Mouse (Mus musculus) neutrophil, adult 5-6 weeks (primary cell): ENCODE measurements around the gene Pde10a. TPM values are rescaled to one million over a fixed set of nuclear protein-coding genes. Genes with fewer than 3 reads are reported as not detected.

Source experiments
- ATAC-seq: fragments of 151-379, 151-347 bp; 2 replicates; pipeline ENCODE4 v1.8.0; 2017; ENCODE audit warnings: mild to moderate bottlenecking, moderate TSS enrichment; ENCODE audit not compliant: insufficient number of reproducible peaks, poor library complexity, low FRiP score, severe bottlenecking; ENCODE audit errors: extremely low read depth
- total RNA-seq: library from RNA; stranded (forward); fragments of 200-1000 nt; gene quantifications from 2 replicates; pipeline ENCODE4 v1.2.3, GENCODE M21; 2017

Pde10a gene
- total RNA-seq, 1 experiment from 2014 or later = not detected

- no peak for ATAC-seq
Observed at GRCm38 (mm10) chr17:8523986-8524385, 1.2 kb upstream of the Pde10a start.

GRCm38 (mm10) chr17:8524387-8525165 lies 596 bp upstream of the Pde10a start:
- ATAC-seq = no peak

GRCm38 (mm10) chr17:8525971-8526740 lies 984 bp downstream of the Pde10a start:
- ATAC-seq = no peak

DNA sequence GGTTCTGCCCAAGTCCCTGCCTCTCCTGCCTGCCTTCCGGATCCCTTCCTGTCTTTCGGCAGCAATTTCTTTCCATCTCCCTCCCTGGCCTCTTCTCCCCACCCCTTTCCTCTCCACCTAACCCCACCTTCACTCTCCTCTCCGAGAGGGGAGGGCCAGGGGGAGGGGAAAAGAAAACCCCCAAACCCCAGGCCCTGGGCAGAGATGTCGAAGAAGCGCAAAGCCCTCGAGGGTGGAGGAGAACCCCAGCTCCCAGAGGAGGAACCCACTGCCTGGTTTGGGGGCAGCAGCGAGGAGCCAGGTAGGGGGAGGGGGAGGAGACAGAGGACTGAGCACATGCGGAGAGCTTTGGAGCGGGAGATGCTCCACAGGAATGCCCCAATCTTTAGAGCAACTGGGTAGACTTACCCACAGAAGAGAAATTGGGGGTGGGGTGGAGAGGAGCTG lies 1.7 kb downstream of the Pde10a start:
- no peak for ATAC-seq

DNA sequence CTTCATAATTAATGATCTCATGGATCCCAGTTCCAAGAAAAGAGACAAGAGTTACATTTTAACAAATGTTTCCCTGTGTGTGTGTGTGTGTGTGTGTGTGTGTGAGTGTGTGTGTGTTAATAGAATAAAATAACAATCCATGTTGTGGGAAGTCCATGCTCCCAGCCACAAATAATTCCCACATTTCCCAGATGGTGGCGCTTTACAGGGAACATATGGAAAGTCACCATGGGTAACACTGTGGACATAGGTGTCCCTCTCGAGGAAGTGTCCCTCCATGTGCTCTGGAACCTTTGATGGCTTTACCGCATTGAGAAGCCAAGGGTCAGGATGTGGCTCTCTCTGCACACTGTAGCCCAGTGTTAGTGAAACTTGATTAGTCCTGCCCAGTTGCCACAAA lies 3.5 kb downstream of the Pde10a start:
- no peak for ATAC-seq

DNA sequence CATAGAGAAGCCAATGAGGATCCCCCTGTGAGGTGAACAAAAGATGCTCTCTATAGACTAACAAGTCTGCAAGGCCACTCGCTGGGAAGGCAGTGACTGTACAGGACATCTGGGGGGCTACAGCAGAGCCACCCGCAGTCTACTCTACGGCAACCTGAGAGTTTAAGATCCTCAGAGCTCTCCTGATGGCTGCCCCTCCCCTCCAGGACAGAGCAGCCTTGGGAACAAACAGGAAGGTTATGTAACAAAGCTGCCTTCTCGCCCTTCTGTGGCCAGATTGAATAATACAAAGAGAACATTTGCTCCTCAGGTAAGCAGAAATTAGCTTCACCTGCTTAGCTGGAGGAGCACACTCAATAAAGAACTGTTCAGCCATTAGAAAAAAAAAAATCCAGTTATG lies 7.4 kb downstream of the Pde10a start:
- no peak for ATAC-seq

DNA sequence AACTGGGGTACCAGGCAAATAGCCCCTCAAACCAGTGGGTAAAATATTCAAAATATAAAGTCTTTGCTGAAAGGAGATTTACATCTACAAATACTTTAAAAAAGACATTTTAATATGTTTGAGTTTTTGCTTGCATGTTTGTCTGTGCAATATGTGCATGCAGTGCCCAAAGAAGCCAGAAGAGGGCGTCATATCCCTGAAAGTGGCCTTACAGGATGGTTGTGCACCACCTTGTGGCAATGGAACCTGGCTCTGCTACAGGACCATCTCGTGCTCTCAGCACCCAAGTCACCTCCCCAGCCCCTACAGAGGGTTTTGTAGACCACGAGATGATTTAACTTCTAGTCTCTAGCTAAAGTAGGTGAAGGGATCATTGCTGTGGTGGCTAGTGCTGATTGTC lies 8.7 kb downstream of the Pde10a start:
- ATAC-seq = no peak

- no peak for ATAC-seq
Observed at GRCm38 (mm10) chr17:8536522-8536921, 11.3 kb downstream of the Pde10a start.

- no peak for ATAC-seq
Observed at GRCm38 (mm10) chr17:8538102-8538501, 12.9 kb downstream of the Pde10a start.

GRCm38 (mm10) chr17:8541974-8542538 lies 16.9 kb downstream of the Pde10a start:
- ATAC-seq = no peak

- no peak for ATAC-seq
Observed at GRCm38 (mm10) chr17:8546366-8546765, 21.2 kb downstream of the Pde10a start.

GRCm38 (mm10) chr17:8548733-8549132 lies 23.6 kb downstream of the Pde10a start:
- ATAC-seq = no peak

- ATAC-seq = no peak
Observed at GRCm38 (mm10) chr17:8551641-8552040, 26.5 kb downstream of the Pde10a start.

DNA sequence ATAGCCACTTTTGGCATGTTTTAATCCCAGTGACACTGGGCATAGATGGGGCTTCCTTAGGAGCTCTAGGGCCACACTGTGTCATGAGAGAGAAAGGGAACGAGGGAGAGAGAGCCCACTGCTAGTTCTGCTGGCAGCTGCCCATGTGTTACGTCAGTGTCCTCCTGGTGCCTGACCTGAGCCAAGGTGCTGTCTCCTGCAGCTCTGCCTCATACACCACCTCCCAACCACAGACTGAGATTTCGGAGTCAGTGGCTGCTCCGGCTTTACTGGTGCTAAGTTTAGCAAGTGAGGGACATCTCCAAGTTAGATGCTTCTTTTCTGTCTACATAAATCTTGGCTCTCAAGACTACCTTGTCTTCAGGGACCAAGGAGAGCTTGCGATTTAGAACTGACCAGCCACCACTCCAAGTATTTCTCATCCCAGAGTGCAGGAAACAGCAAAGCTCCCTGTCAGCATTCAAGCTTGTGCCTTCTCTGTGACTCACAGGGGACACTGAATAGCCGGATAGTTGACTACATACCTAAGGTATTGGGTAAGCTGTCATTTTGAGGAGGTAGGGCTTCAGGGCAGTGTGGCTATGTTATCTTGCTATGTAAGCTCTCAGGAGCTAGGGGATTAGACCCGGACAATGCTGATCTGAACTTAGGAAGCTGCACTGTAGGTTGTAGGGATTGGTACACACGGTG lies 27.3 kb downstream of the Pde10a start:
- ATAC-seq = no peak

DNA sequence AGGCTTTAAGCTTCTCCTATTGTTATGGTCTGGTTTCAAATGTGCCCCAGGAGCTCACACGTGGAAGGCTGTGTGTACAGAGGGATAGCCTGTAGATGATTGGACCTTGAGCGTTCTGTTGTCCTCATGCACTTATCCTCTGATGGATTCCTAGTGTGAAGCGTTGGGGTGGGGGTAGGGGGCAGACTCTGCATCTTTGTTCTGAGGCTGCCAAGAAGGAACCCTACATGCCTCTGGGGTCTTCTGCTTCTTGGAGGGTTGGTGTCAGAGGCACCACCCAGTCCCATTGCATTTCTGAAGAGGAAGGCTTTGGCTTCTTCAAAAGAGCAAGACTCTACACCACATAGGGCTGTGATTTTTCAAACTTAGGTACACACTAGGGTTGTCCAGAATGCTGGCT lies 28.4 kb downstream of the Pde10a start:
- no peak for ATAC-seq

GRCm38 (mm10) chr17:8554219-8554618 lies 29.0 kb downstream of the Pde10a start:
- no peak for ATAC-seq

DNA sequence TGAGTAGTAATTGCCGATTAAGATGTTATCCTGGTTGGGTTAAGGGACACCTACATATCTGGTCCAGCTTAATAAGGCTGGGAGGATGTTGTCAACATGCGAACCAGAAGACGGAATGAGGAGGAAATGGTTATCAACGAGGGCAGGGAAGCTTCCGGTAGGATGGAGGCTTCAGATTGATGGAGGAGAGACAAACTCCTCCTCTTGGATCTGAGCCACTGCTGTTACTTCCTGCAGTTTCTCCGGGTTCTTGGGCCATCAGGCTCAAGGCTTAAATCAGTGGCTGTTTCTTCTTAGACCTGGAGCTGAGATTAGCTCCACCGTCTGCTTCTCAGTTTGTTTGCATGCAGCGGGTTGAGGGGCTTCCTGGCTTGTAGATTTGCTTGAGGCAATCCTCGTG lies 30.6 kb downstream of the Pde10a start:
- ATAC-seq = no peak

- no peak for ATAC-seq
Observed at GRCm38 (mm10) chr17:8556223-8556622, 31.1 kb downstream of the Pde10a start.

- ATAC-seq = no peak
Observed at GRCm38 (mm10) chr17:8557926-8558325, 32.8 kb downstream of the Pde10a start.
